Mouse (Mus musculus): ENCODE data around the gene Kdm2b.

The Kdm2b gene

DNA sequence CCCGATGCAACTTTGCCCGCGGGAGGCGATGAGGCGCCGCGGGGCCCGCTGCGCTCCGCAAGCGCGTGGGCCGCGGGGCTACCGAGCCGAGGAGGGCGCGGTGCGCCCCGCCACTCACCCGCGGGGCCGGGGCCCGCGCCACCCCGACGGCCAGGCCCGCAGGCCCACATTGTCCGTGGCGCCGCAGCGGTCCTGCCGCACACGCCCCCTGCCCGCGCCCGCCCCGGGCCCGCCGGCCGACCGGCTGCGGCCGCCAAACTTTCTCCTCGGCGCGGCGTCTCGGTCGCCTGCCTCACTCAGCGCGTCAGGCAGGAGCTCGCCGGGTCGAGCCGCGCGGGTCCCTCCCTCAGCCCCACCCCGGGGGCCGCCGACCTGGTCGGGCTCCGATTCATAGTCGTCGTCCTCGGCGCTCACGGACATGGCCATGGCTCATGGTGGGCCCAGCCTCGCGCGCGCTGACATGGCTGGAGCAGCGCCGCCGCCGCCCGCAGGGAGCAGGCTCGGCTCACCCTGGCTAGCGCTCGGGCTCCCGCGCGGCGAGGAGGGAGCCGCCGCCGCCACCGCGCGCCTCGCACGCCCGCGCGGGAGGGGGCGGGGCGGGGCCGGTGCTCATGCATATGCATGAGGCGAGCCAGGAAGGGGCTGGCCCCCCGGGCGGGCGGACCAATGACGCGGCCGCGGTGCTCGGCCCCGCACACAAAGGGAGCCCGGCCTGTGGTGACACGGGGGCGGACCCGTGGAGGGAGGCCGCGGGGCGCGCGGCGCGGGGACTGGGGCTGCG, 89.7 kb downstream of the Kdm2b start:
- ATAC-seq (ENCODE audit: insufficient number of reproducible peaks, low FRiP score, low TSS enrichment): peak; percentile 89

DNA sequence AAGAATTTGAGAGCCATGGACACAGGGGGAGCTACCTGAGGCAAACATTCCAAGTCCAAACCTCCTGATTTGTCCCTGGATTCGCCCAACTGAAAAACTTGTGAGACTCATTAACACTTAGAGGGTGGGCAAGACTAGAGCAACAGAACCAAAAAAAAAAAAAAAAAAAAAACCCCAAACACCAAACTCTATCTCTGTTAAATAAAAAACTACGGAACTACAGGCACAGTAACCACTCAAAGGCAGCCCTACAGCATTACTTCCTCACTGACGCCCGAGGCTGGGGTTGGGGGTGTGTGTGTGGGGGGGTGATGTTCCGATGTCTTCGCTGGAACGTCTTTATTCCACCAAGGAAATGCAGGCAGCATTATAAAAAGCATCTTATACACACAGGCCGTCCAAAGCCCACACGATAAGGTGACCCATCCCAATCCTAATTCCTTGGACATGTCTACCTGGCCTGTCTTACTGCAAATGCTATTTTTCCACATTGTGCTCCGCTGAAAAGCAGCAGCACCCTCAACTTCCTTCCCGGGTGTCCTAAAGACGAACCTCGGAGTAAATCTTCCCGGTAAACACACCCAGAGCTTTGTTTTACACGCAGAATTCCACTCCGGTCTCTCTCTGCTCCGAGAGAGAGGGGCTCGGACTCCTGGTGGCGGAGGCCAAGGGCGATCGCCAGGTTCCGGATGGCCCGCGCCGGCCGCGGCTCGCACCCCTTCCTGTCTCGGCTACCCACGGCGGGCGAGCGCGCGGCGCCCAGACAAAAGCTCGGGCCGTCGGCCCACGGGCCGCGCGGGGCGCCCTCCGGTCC, 90.5 kb downstream of the Kdm2b start:
- ATAC-seq (ENCODE audit: insufficient number of reproducible peaks, low FRiP score, low TSS enrichment): no peak

DNA sequence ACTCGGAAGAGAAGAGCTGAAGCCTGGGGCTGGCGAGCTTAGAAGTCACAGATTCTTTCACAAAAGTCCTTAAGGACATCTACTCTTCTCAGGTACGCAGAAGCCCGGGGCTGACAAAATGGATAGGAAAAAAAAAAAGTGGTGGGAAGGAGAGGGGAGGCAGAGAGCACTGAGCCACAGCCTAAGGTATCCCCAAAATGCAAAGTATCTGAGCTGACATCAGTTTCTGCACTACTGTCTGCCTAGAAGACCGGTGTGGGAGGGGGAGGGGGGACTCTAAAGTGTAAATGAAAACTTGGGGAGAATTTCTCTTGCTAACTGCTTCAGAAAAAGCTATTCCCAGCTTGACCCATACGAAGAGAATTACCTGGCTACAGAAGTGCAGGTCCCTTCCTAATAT, 91.5 kb downstream of the Kdm2b start:
- ATAC-seq (ENCODE audit: insufficient number of reproducible peaks, low FRiP score, low TSS enrichment): no peak

GRCm38 (mm10) chr5:122894821-122895220, 94.8 kb downstream of the Kdm2b start:
- ATAC-seq (ENCODE audit: insufficient number of reproducible peaks, low FRiP score, low TSS enrichment): no peak

GRCm38 (mm10) chr5:122894007-122894637, 95.5 kb downstream of the Kdm2b start:
- ATAC-seq (ENCODE audit: insufficient number of reproducible peaks, low FRiP score, low TSS enrichment): no peak

GRCm38 (mm10) chr5:122893270-122893669, 96.4 kb downstream of the Kdm2b start:
- ATAC-seq (ENCODE audit: insufficient number of reproducible peaks, low FRiP score, low TSS enrichment): no peak

- ATAC-seq (ENCODE audit: insufficient number of reproducible peaks, low FRiP score, low TSS enrichment): no peak
Observed at GRCm38 (mm10) chr5:122890396-122890795, 99.2 kb downstream of the Kdm2b start.

DNA sequence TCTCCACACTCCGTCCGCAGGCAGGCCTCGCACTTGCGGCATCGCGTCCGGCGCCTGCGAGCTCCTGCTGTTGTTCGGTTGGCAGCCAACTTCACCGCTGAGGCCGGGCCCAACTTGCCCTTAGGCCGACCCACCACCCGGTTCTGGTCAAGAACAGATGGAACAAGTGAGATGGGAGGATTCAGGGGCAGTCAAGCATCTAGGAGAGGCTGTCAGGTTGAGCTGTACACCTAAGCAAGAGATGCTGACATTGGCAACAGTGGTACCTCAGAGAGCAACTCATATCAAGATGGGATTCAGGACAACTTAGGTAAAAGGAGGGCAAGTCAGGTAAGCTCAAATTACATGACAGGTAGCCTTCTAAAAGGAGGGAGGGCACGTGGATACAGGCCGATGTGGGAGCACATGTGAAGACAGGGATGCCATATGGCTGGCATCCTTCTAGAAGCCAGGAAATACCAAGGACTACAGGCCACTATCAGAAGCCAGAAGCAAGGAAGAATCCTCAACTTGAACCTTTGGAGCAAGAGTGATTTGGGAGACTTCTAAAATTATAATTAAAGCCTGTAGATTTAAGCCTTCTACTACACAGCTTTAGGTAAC, 100.9 kb downstream of the Kdm2b start:
- no peak for ATAC-seq (ENCODE audit: insufficient number of reproducible peaks, low FRiP score, low TSS enrichment)

DNA sequence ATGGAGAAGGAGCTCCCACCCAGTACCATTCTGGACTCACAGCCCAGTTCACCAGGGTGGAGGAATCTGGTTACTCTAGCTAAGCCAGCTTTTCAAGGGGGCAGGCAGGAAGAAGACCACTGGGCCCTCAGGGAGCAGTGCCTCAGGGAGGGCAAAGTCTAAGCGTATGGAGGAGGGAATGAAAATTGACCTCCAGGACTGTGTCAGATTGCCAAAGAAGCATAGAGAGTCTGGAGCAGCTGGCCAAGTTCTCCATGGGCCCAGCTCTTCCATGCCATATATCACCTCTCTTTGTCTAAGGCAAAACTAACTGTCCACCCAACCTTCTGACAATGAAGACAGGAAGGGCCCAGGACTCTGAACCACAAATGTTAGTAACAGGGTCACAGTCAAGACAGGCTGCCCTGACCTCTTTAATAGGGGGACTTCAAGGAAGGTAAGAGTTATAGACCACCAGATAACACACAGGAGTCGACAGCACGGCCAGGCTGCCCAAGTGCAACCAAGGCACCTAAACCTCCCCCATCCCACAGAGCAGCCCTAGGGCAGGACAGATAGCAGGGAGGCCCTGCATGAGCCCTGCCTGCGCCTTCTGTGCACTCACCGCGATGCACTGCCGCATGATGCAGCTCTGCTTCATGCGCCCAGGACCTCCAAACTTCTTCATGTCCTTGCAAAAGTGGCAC, 101.6 kb downstream of the Kdm2b start:
- ATAC-seq (ENCODE audit: insufficient number of reproducible peaks, low FRiP score, low TSS enrichment): no peak

GRCm38 (mm10) chr5:122887033-122887432, 102.6 kb downstream of the Kdm2b start:
- no peak for ATAC-seq (ENCODE audit: insufficient number of reproducible peaks, low FRiP score, low TSS enrichment)

DNA sequence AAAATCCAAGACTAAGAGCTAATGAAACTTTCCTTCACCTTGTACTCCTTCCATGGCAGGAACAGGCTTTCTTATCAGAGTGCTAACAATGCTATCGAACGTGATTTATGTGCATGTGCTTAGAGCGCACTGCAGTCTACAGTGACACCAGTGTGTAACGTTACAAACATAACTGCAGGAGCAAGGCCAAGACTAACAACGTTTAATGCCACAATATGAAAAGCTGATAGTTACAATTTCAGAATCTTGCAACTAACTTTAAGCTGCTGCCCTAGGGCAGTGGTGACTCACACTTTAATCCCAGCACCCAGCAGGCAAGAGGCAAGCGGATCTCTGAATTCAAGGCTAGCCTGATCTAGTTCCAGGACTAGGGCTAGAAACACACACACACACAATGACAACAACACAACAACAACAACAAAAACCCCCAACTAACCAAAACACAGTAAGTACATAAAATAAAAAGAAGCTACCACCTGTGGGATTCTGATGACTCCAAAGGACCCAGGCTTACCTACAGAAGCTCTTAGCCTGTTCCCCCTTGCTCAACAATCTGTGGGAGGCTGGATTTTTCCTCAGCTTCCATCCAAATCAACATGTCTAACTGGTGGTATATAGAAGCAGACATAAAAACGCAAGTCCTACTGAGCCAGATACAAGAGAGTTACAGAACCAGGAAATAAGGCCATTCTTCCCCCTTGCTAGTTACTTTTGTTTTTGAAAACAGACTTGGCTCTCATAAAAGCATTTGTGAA, 104.9 kb downstream of the Kdm2b start:
- no peak for ATAC-seq (ENCODE audit: insufficient number of reproducible peaks, low FRiP score, low TSS enrichment)

- ATAC-seq (ENCODE audit: insufficient number of reproducible peaks, low FRiP score, low TSS enrichment): no peak
Observed at GRCm38 (mm10) chr5:122883652-122884235, 105.9 kb downstream of the Kdm2b start.

DNA sequence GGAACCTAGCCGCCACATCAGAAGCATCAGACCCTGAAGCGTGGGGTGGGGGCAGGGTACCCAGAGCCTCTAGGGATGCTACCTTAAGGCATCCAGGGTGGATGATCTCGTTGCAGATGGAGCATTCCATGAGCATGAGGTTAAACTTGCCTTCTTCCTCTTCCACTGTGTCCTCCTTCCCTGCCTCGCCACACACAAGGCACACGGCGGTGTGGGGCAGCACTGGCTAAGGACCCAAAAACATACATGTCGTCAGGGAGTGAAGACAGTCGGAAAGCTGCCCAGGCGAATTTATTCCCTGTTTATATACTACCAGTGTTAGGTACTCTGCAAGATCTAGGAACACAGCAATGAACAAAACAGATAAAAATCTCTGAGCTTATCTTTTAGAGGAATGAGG, 106.4 kb downstream of the Kdm2b start:
- ATAC-seq (ENCODE audit: insufficient number of reproducible peaks, low FRiP score, low TSS enrichment): no peak

- ATAC-seq (ENCODE audit: insufficient number of reproducible peaks, low FRiP score, low TSS enrichment): no peak
Observed at GRCm38 (mm10) chr5:122882256-122883050, 107.2 kb downstream of the Kdm2b start.

DNA sequence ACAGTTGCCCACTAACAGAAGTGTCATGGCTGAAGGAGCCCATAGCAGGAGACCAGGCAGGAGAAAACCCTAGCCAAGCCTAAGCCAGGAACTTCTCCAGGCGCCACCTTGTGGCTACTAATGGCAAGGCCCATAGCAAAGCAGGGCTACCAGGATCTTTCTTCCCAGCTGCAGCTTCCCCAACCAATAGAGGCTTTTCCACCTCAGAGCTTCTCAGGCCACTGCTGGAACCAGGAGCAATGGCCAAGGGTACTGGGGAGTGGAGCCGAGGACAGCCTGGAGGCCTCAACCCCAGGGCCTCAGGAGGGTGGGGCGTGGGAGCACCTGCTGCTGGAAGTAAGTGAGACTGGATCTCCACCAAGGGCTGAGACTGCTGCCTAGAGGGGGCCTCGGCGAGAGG, 108.3 kb downstream of the Kdm2b start:
- peak; percentile 53; the same call in 1 of the 2 replicates for ATAC-seq (ENCODE audit: insufficient number of reproducible peaks, low FRiP score, low TSS enrichment)

GRCm38 (mm10) chr5:122880241-122880980, 109.2 kb downstream of the Kdm2b start:
- no peak for ATAC-seq (ENCODE audit: insufficient number of reproducible peaks, low FRiP score, low TSS enrichment)

DNA sequence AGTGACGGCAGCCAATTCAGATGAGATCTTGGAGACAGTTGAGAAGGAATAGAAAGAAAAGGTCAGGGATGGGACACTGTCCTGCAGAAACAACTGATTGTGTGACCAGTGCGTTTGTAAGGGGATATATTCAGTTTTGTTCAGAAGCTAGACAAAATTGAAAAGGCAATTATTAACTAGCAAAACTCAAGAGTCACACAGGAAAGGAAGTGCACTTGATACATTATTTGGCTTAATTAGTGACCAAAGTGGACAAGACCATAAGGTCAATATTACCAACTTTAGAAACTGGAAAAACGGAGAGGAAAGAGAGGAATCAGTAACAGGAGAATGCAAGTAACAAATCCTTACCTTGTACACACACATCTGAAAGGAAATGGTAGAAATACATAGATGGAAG, 113.0 kb downstream of the Kdm2b start:
- ATAC-seq (ENCODE audit: insufficient number of reproducible peaks, low FRiP score, low TSS enrichment): no peak

DNA sequence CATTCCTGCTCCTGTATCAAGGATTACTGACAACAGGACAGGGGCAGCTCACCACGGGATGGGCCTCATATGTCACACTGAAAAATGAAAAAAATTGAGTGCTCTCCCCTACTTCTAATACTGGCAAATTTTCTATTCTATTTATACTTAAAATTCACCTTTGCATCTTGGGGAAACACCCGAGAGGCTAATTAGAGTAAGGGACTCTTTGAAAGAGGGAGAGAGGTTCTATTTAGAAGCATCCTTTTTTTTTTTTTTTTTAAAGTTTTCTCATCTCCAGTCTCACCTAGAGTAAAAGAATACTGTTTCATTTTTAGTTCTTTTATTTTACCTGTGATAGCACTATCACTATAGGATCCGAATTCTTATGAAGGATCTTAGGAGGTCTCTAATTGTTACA, 115.3 kb downstream of the Kdm2b start:
- no peak for ATAC-seq (ENCODE audit: insufficient number of reproducible peaks, low FRiP score, low TSS enrichment)

Measured in cerebellum, adult (tissue).